Mouse (Mus musculus) heart, adult 18-20 months (tissue): Measurements from ENCODE around the gene Cacng6. TPM values are rescaled to one million over a fixed set of nuclear protein-coding genes. Genes with fewer than 3 reads are reported as not detected.
A peak's percentile ranks its signal among the peaks of the same experiment; 100 is the strongest.
"Not testable (repeated sequence)": the region's sequence is repeated elsewhere in the genome, so short reads cannot be mapped to it uniquely, and the experiment has no call there.

Source experiments
- DNase-seq, 2 experiments: peaks; one replicate each; pipeline ENCODE4 v3.0.0; 2021 to 2022; ENCODE audit warnings: mixed read lengths in 1 of 2
- long read RNA-seq, 2 experiments: library from polyadenylated mRNA; stranded (forward); transcript quantifications; one replicate each; pipeline ENCODE4 v2.0.0; 2021
- total RNA-seq, 2 experiments: library from RNA; stranded (reverse); gene quantifications; 2 replicates each; pipeline ENCODE4 v1.2.3; 2021

Gene Cacng6
- total RNA-seq, result 1 to 10 TPM; 1.5 to 2.0 TPM
- long read RNA-seq, experiment 1, partial matches to known transcripts, result 0 of 7 reads
- long read RNA-seq, experiment 1, other reads (novel, unspliced or antisense), result 0 of 7 reads
- long read RNA-seq, experiment 2, partial matches to known transcripts, result 0 of 2 reads
- long read RNA-seq, experiment 2, other reads (novel, unspliced or antisense), result 0 of 2 reads

DNA sequence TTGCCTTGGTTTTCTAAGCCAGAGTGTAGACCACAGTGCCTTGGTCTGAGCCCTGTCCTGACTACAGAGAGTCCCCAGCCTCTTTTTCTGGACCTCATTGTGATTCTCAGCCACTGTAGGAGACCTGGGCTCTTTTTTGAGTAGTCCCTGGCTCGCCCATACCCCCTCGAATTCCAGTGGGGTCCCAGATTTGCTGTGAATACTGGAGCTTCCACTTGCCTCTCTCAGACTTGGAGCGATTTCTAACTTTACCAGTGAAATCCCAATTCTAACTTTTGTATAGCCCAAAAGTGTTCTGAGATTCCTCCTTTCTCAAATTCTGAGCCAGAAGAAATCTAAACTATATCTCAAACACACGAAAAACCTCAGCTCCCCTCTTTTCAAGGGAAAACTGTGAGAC, at the start of gene Cacng6:
Cacng6 (plus strand) TSS at position 301 of the 400 bp plus-strand sequence.
- no peak for DNase-seq

DNA sequence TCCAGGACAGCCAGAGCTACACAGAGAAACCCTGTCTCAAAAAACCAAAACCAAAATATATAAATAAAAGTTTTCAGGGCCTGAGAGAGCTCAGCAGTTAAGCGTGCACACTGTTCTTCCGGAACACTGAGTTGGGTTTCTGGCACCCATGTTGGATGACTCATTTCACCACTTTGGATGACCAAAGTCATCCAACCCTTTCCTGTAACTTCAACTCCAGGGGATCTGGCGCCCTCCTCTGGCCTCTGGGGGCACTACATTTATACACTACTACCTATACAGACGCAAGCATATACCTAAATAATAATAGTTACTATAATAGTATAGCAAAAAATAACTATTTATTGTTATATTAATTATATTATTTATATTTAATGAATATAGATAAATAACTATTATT, 47.2 kb upstream of the Cacng6 start:
- DNase-seq, result peak; percentile 61 to 80

DNA sequence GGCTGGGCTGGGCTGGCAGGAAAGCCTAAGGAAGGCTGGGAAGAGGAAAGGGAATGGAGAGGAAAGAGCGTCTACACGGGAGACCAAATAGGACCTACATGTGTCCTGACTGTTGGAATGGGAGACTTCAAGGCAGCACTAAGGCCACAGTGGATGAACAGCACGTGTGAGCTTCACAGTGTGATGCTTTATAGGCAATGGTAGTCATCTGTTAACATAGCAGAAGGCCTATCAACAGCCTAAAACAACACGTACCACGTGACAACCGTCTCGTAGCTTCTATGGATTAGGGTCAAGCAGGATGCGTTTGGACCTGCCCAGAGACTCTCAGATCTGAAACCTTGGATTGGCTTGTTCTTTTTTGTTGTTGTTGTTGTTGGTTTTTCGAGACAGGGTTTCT, 41.9 kb upstream of the Cacng6 start:
- no peak for DNase-seq

DNA sequence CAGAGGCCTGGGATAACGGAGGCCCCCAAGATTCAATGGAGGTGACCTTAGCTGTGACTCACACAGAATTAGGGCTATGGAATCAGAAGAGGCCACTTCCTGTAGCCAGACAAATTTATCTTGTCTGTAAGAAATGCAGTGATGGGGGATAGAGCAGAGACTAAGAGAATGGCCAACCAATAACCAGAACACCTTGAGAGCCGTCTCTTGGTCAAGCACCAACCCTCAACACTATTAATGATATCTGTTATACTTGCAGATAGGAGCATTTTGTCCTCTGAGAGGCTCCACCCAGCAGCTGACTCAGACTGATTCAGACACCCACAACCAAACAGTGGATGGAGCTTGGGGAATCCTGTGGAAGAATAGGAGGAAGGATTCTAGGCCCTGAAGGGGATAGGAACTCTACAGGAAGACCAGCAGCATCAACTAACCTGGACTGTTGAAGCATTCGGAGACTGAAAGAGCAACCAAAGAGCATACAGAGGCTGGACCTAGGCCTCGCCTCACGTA, 39.1 kb upstream of the Cacng6 start:
- no peak for DNase-seq

DNA sequence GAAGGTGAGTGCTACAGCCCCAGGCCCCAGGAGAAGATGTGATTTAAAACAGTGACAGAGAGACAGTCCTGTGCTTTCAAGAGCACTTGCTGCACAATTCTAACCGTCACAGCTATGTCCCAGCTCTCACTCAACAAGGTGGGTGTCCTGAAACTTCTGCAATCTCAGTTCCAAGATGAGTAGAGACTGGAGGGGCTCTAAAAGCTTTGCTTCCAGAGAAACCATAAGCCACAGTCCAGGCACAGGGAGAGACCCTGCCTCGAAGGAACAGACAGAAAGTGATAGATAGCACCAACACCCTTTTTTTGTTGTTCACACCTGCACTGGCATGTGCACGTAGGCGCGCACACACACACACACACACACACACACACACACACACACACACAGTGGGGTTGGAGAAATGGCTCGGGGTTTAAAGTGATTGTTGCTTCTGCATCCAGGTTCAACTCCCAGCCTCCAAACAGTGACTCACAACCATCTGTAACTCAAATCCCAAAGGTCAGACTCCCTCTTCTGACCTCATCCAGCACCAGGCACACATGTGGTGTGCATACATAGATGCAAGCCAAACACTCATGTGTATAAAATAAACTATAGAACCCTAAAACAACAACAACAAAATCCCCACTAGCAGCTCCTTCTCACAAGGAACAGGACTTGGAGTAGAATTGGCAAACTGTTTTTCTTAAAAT, 37.8 kb upstream of the Cacng6 start:
- DNase-seq, result no peak

DNA sequence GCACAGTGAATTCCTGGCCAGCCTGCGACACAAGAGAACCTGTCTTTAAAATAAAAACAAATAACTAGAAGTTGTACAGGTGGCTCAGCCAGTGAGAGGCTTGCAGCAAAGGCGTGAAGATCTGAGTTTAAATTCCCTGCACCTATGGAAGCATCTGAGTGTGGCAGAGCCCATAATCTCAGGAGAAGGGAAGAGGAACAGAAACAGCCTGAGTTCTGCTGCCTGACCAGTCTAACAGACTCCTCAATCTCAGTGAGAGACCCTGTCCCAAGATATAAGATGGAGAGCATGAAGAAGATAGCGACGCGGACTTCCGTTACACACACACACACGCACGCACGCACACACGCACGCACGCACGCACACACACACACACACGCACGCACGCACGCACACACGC, 36.2 kb upstream of the Cacng6 start:
- DNase-seq, result no peak

DNA sequence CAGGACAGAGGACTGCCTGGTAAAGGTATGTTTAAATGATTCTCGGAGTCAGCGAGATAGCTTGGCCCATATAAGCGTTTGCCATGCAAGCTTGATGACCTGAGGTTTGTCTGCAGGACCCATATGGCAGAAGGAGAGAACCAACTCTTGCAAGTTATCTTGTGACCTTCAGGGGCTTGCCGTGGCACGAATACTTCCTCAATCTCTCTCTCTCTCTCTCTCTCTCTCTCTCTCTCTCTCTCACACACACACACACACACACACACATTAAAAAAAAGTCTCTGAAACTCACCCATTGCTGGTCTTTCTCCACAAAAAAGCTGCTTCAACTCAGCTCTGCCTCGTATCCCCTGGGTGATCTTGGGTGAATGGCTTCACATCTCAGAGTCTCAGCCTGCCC, 35.1 kb upstream of the Cacng6 start:
- DNase-seq, result no peak

DNA sequence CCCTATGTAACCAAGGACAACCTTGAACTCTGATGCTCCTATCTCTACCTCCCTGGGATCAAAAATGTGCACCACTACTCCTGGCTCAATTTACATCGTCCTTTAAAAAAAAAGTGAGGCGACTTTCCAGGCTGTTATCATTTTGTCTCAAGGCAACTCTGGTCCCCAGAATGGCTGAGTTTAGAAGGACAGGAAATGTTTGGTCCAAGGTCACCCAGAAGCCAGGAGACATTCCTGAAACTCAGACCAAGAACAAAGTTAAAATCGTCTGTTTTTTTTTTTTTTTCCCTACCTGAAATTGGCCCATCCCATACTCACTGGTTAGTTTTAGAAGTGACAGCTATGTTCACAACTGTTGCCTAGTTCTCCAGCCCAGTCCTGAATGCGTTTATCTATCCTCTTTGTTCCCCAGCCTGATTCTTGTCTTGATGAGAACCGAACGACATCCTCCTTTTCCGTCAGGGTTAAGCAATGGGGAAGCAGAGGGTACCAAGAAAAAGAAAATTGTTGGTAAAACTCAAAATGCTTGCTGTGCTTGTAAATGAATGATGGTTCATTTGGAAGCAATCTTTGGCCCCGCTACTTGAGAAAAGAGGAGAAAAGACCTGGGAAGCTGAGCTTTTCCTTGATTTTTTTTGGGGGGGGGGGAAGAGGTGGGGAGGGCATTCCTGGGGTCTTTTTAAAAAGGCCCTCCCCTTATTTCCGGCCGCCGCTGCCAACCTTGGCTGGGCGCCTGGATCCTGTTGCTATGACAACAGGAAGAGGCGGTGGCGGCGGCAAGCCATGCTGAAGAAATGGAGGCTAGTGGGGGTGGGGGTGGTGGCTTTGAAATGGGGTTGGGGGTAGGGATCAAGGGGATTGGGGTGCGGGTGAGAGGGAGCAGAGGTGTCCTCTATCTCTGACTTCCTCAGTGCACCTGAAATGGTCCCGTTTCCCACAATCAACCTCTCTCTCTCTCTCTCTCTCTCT, 34.3 kb upstream of the Cacng6 start:
- peak; percentile 29 to 49 for DNase-seq

DNA sequence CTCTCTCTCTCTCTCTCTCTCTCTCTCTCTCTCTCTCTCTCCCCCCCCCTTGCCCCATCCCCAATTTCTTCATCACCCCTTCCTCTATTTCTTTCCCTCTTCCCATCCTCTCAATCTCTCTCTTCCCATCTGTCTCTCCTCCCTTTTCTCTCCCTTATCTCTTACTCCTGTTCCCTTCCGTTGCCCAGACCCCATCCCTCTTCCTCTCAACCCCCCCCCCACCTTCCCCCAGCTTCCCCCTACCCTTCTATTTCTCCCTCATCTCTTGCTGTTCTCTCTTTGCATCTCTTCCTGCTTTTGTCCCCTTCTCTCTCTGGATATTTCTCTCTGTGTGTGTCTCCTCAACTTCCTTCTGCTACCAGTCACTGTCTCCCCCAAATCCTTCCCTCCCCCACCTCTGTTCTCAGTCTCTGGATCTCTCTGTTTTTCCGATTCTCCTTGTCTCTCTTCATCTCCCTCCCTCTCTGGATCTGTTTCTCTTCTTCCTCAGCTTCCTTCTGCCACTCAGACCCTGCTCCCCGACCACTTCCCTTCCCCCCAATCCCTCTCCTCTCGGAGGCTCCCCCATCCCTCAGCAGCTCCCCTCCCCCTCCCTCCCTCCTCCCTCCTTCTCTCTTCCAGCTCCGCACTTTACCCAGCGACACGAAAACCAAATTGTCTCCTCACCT, 33.4 kb upstream of the Cacng6 start, which contains the start of gene Cacng8:
Cacng8 (plus strand) TSS at position 271 of the 668 bp plus-strand sequence.
- no peak for DNase-seq

DNA sequence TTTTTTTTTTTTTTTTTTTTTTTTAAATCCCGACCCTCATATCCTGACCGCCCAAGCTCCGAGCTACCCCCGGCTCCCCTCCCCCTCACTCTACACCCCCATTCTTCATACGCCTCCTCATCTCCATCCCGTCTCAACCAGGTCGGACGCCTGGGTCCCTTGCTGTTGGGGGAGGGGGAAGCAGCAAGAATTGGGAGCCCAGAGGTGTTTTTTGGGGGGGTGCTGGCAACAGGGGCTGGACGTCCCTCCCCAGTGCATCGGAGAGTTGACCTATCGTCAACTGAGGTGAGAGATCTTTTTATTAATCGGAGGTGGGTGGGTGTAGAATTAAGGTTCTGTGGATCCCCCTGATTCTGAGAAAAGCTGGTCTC, 32.9 kb upstream of the Cacng6 start:
- no peak for DNase-seq

DNA sequence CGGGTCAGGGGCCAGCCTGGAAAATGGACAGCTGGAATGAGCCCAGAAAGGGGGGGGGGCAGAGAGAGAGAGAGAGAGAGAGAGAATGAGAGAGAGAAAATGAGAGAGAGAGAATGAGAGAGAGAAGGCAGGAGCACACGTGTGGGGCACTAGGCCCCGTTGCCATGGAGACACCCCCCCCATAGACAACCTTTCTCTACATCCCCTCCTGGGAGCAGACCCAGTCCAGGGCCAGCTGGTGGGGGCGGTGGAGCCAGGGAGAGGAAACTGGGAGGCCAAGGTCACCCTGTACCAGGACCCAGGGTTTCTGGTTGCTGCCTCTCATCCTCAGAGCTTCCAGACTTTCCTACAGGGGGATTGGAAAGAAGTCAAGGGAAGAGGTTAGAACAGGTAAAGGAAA, 32.2 kb upstream of the Cacng6 start:
- DNase-seq, result no peak

DNA sequence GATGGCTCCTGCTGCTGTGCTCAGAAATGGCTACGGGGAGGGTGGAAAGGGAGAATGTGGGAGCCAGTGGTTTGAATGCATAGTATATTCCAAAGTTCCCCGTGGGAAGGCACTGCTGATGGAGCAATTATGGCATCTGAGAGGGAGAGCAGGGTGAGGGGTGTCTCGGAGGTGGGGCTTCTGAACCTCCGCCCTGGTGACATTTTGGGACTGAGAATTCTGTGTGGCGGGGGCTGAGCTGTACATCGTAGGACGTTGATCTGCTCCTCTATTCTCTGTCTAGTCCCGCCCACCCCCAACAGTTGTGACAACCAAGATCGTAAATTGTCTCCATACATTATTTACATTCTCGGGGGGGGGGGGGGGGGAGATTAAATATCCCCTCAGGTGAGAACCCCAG, 26.6 kb upstream of the Cacng6 start:
- no peak for DNase-seq

DNA sequence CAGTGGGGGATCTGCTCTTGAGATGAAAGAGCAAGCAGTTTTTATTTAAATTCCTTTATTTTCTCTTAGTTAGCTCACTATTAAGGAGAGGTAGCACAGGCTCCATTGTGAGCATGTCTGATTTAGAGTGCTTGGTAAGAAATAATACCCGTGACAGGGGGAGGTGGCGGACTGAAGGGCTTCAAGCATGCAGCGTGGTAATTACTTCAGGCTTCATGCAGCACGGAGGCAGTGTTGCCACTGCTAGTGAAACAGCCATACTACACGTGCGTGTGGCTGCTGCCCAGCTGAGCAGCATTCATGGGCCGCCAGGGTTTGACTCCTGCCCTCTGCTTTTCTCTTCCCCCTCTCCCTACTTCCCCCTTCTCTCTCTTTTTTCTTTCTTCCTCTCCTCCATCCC, 26.2 kb upstream of the Cacng6 start:
- no peak for DNase-seq

DNA sequence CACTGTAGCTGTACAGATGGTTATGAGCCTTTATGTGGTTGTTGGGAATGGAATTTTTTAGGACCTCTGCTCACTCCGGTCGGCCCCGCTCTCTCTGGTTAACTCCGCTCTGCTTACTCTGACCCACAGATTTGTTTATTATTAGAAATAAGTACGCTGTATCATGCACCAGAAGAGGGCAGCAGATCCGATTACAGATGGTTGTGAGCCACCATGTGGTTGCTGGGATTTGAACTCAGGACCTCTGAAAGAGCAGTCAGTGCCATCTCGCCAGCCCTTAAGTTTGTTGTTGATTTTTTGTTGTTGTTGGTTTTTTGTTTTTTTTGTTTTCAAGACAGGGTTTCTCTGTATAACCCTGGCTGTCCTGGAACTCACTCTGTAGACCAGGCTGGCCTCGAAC, 25.6 kb upstream of the Cacng6 start:
- not testable (repeated sequence) for DNase-seq

DNA sequence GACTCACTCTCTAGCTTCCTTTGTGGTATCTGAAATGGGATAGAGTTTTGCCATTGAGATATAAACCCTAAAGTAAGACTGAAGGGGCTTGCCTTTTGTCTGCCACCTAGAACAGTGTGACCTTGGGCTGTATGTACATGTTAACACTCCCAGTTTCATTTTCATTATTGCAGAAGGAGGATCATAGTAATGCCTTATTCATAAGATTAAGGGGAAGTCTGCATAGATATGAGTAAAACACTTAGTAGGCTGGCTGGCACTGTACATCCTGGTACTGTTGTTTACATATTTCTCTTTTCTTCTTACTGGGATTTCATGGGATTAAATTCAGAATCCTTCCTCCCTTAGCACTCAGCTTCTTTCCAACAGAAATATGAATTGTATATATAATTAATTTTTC, 24.1 kb upstream of the Cacng6 start:
- no peak for DNase-seq

DNA sequence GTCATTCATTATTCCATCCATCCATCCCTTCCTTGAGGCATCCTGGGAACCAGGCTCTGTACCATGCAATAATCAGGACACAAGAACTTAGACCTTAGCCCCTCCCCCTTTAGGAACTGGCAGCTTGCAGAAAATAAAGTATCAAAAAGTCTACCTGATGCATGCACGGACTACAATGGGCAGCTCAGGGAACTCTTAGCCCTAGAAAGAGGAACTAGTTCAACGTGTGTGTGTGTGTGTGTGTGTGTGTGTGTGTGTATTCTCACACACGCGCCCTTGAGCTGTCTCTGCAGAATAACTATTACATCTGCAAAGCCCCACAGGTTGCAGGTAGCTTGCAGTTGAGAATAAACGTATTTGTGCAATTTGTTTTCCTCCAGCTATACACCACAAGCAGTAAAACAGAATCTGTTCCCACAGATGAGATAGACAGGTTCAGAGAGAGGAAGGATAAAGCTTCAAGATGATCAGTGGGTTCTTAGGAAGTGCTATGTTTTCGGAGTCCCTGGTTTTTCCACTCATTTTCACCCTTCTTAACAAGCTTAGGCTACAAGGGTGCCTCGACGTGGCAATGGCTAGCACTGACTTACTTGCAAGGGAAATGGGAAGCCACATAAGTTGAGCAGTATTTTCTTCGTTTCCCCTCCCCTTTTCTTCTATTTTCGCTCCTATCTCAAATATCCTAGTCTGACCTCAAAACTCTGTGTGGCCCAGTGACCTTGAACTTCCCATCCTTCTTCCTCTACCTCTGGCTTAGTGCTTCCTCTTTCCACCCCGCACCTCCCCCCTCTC, 14.1 kb upstream of the Cacng6 start:
- no peak for DNase-seq

DNA sequence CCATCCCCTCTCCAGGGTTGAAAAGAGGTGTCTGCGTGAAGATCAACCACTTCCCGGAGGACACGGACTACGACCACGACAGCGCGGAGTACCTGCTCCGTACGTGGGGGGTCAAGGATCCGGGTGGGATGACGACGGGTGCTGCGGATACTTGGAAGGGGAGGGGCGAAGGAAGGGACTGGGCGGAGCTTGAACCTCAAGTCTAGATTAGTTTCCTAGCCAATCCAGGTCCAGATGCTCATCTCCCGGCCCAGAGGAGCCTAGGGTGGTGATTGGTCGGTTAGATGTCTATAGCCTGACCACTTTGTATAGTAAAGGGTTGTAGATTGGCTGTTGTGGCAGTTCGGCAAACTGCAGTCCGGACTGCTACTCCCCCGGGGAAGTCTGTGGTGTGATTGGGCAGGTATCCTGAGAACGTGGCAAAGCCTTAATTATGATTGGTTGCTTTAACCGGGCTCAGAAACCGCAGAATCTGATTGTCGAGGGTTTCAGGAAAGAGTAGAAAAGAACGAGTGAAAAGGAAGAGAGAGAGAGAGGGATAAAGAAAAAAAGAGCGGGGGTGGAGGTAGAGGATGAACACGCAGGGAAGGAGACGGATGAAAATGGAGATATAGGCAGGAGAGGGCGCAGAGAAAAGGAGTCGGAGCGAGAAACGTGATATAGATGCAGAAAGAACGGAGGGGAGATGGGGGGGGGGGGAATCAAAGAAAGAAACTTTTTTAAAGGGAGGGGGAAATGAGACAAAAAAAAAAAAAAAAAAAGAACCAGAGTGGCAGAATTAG, 12.6 kb upstream of the Cacng6 start:
- peak in 1 of 2 experiments; percentile 10 for DNase-seq

DNA sequence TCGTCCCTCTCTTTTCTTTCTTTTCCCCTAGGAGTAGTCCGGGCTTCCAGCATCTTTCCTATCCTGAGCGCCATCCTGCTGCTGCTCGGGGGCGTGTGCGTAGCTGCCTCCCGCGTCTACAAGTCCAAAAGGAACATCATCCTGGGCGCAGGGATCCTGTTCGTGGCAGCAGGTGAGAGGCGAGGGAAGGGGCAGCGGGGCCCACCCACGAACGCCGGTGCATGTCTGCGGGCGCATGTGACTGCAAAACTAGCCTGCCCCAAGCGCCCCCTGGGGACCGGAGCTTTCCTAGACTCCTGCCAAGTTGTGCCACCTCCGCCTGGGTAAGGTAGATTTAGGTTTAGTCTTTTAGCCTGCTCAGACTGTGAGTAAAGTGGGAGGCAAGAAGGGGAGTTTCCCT, 12.0 kb upstream of the Cacng6 start:
- DNase-seq, result no peak

DNA sequence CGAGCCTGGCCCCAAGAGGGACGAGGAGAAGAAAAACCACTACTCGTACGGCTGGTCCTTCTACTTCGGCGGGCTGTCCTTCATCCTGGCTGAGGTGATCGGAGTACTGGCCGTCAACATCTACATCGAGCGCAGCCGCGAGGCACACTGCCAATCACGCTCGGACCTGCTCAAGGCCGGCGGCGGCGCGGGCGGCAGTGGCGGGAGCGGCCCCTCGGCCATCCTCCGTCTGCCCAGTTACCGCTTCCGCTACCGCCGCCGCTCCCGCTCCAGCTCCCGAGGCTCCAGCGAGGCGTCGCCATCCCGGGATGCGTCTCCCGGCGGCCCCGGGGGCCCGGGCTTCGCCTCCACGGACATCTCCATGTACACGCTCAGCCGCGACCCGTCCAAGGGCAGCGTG, 9.1 kb upstream of the Cacng6 start:
- peak; percentile 14 to 32 for DNase-seq

DNA sequence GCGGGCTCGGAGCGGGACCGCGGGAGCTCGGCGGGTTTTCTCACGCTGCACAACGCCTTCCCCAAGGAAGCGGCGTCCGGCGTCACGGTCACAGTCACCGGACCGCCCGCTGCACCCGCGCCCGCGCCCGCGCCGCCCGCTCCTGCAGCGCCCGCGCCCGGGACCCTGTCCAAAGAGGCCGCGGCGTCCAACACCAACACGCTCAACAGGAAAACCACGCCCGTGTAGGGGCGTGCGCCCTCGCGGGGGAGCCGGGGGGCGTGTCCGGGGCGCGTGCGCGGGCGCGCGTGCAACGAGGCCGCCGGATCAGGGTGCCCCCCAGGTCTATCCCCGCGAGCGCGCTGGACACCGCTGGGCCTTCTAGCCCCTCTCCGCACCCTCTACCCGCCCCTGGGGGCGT, 8.6 kb upstream of the Cacng6 start:
- DNase-seq, result peak; percentile 24 to 42

DNA sequence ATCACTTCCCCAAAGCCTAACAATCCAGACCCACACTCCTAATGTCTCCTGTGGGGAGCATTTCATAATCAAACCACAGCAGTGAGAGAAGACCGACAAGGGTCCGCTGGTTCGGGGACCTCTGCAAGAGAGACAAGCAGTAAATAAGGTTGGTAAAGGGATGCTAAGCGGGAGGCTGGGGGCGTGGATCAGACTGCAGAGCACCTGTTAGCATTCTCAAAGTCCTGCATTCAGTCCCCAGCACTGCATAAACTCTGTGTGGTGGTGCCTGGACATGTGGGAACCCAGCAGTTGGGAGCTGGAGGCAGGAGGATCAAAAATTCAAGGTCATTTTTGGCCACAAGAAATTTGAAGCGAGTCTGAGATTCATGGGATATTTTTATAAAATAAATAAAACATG, 4.1 kb upstream of the Cacng6 start:
- DNase-seq, result no peak
